Mouse (Mus musculus) kidney, embryonic 15.5 days (tissue): ENCODE measurements around the gene Atl2. TPM values are rescaled to one million over a fixed set of nuclear protein-coding genes. Genes with fewer than 3 reads are reported as not detected.

Source experiments
- ATAC-seq: fragments of 200-750 bp; cut with Nextera tagmentation; replicated peaks from 2 replicates; pipeline ENCODE4 v1.8.0; 2017; ENCODE audit warnings: moderate TSS enrichment; ENCODE audit not compliant: low FRiP score
- H3K27ac ChIP-seq: fragments of 300-500 bp; sonication (generic); 2 replicates; pipeline ENCODE4 v1.5.1; 2015; ENCODE audit warnings: mild to moderate bottlenecking, inconsistent platforms
- H3K27me3 ChIP-seq: fragments of 300-500 bp; sonication (generic); 2 replicates; pipeline ENCODE4 v1.6.1; 2015; ENCODE audit warnings: inconsistent platforms
- H3K36me3 ChIP-seq: fragments of 300-500 bp; sonication (generic); 2 replicates; pipeline ENCODE4 v1.6.1; 2015; ENCODE audit warnings: inconsistent platforms
- H3K4me1 ChIP-seq: fragments of 300-500 bp; sonication (generic); 2 replicates; pipeline ENCODE4 v1.6.1; 2015; ENCODE audit warnings: inconsistent platforms
- H3K4me2 ChIP-seq: fragments of 300-500 bp; sonication (generic); 2 replicates; pipeline ENCODE4 v1.6.1; 2015; ENCODE audit warnings: moderate library complexity, mild to moderate bottlenecking, inconsistent platforms
- H3K4me3 ChIP-seq: fragments of 300-500 bp; sonication (generic); replicated peaks from 2 replicates; pipeline ENCODE4 v1.5.1; 2015; ENCODE audit warnings: mild to moderate bottlenecking, inconsistent platforms
- H3K9ac ChIP-seq: fragments of 300-500 bp; sonication (generic); 2 replicates; pipeline ENCODE4 v1.6.1; 2015; ENCODE audit warnings: mild to moderate bottlenecking, inconsistent platforms
- H3K9me3 ChIP-seq: fragments of 300-500 bp; sonication (generic); replicated peaks from 2 replicates; pipeline ENCODE4 v1.6.1; 2016; ENCODE audit warnings: inconsistent platforms
- WGBS: fragments of 180-500 bp; shearing (Covaris S2); methylation state at CpG from one replicate; pipeline ENCODE4 v1.1.7; 2015; ENCODE audit warnings: mixed read lengths; 5-methylcytosine and 5-hydroxymethylcytosine counted together
- polyA plus RNA-seq: library from polyadenylated mRNA; unstranded; fragments of >200 nt; fragmentation: Nextera tagmentation; extraction: Ambion mirVana; gene quantifications from 2 replicates; pipeline ENCODE4 v1.2.1, GENCODE M21; 2015

Atl2 gene
- 38.5 and 39.6 TPM in 2 replicates for polyA plus RNA-seq

DNA sequence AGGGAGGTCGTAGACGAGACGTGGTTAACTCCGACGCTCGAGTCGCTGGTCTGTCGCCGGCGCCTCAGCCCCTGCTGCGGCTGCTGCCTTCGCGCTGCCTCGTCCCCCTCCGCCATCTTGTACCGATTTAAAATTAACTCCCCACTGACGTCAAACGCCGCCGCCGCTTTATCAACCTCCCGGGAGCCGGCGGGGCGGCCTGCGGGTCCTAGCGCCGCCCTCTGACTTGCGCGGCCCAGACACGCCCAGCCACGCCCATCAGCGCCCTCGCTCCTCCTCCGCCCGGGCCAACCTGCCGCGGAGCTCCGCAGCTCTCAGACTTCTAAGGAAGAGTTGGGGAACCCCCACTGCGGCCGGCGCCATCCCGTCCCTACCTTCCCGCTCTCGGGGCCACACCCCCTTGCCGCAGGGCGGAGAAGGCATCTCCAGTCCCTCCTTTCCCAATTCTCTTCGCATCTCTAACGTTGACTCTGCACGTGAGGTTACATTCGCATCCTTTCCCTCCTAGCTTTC lies at the start of gene Atl2:
Gene Atl2, minus strand, starts transcription at position 213 of the 513 bp plus-strand sequence.
- peaks cover 13% of the 10 kb centered on the region for H3K27me3 ChIP-seq
- peak within 1 kb of the TSS; percentile 98 for H3K27ac ChIP-seq
- H3K9ac ChIP-seq: peak within 1 kb of the TSS; percentile 95
- H3K4me1 ChIP-seq: peaks cover 39% of the 10 kb centered on the region
- peak within 1 kb of the TSS; percentile 75 for H3K4me2 ChIP-seq
- no peaks in the 10 kb centered on the region for H3K36me3 ChIP-seq
- no peaks in the 10 kb centered on the region for H3K9me3 ChIP-seq
- peak; percentile 93 for ATAC-seq
- peak within 1 kb of the TSS; percentile 97 for H3K4me3 ChIP-seq
- WGBS: under 1% methylated on average over 51 of the region's 51 CpGs

- H3K9ac ChIP-seq: no peak overlapping the region
- H3K27ac ChIP-seq: no peak overlapping the region
- ATAC-seq: no peak
- no peaks in the 10 kb centered on the region for H3K27me3 ChIP-seq
- H3K36me3 ChIP-seq: no peaks in the 10 kb centered on the region
- no peak overlapping the region for H3K4me2 ChIP-seq
- peaks cover 3% of the 10 kb centered on the region; the same call in 1 of the 2 replicates for H3K4me1 ChIP-seq
- H3K9me3 ChIP-seq: no peaks in the 10 kb centered on the region
- 30% methylated on average over 6 of the region's 6 CpGs for WGBS
- no peak overlapping the region for H3K4me3 ChIP-seq
Observed at GRCm38 (mm10) chr17:79944851-79945250, 48.9 kb upstream of the Atl2 start.

- H3K4me2 ChIP-seq: no peak overlapping the region
- no peak overlapping the region for H3K27ac ChIP-seq
- 65% methylated on average over 5 of the region's 5 CpGs for WGBS
- no peaks in the 10 kb centered on the region for H3K36me3 ChIP-seq
- H3K4me3 ChIP-seq: no peak overlapping the region
- no peaks in the 10 kb centered on the region for H3K9me3 ChIP-seq
- H3K4me1 ChIP-seq: no peaks in the 10 kb centered on the region
- ATAC-seq: no peak
- no peaks in the 10 kb centered on the region for H3K27me3 ChIP-seq
- no peak overlapping the region for H3K9ac ChIP-seq
Observed at GRCm38 (mm10) chr17:79942418-79942817, 46.5 kb upstream of the Atl2 start.

DNA sequence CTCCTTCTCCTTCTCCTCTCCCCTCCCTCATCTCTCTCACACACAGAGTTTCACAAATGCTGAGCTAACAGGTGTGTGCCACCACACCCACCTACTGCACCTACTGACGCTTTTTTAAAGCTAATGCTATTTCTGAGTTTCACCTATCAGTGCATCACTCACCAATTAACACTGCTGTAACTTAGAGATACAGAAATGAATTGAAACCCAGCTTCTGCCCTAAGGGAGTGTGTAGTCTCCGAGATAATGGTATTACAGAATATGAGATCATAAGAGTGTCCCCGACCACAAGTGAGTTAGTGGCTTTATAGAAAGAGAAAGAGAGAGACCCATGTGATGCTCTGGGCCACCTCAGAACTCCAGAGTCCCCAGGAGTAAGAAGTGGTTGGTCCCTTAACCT lies 43.2 kb upstream of the Atl2 start:
- H3K4me2 ChIP-seq: no peak overlapping the region
- H3K9me3 ChIP-seq: no peaks in the 10 kb centered on the region
- H3K27me3 ChIP-seq: no peaks in the 10 kb centered on the region
- ATAC-seq: no peak
- H3K4me3 ChIP-seq: no peak overlapping the region
- H3K9ac ChIP-seq: no peak overlapping the region
- no peak overlapping the region for H3K27ac ChIP-seq
- no peaks in the 10 kb centered on the region for H3K36me3 ChIP-seq
- WGBS: 78% methylated on average over 3 of the region's 3 CpGs
- no peaks in the 10 kb centered on the region for H3K4me1 ChIP-seq

- no peak overlapping the region for H3K9ac ChIP-seq
- H3K4me2 ChIP-seq: no peak overlapping the region
- no peak overlapping the region for H3K27ac ChIP-seq
- no peak for ATAC-seq
- H3K4me3 ChIP-seq: no peak overlapping the region
- H3K27me3 ChIP-seq: no peaks in the 10 kb centered on the region
- H3K36me3 ChIP-seq: no peaks in the 10 kb centered on the region
- H3K9me3 ChIP-seq: no peaks in the 10 kb centered on the region
- WGBS: 81% methylated on average over 10 of the region's 10 CpGs
- H3K4me1 ChIP-seq: no peaks in the 10 kb centered on the region
Observed at GRCm38 (mm10) chr17:79937921-79938601, 42.1 kb upstream of the Atl2 start.

GRCm38 (mm10) chr17:79934370-79934769 lies 38.4 kb upstream of the Atl2 start:
- Histone ChIP-seq H3K4me3 (no peak overlapping the region), H3K36me3 (no peaks in the 10 kb centered on the region), H3K27ac (no peak overlapping the region), H3K4me1 (no peaks in the 10 kb centered on the region), H3K9ac (no peak overlapping the region), H3K4me2 (no peak overlapping the region), H3K9me3 (no peaks in the 10 kb centered on the region), H3K27me3 (no peaks in the 10 kb centered on the region)
- ATAC-seq: no peak
- 94% methylated on average over 15 of the region's 15 CpGs for WGBS

GRCm38 (mm10) chr17:79932676-79933278 lies 36.9 kb upstream of the Atl2 start:
- Histone ChIP-seq H3K36me3 (no peaks in the 10 kb centered on the region), H3K27ac (no peak overlapping the region), H3K4me2 (no peak overlapping the region), H3K4me1 (no peaks in the 10 kb centered on the region), H3K9ac (no peak overlapping the region), H3K9me3 (no peaks in the 10 kb centered on the region), H3K27me3 (no peaks in the 10 kb centered on the region), H3K4me3 (no peak overlapping the region)
- no peak for ATAC-seq
- WGBS: 76% methylated on average over 5 of the region's 5 CpGs

GRCm38 (mm10) chr17:79927110-79927509 lies 31.2 kb upstream of the Atl2 start:
- 93% methylated on average over 2 of the region's 2 CpGs for WGBS
- Histone ChIP-seq H3K9ac (no peak overlapping the region), H3K36me3 (no peaks in the 10 kb centered on the region), H3K27ac (no peak overlapping the region), H3K27me3 (no peaks in the 10 kb centered on the region), H3K9me3 (no peaks in the 10 kb centered on the region), H3K4me2 (no peak overlapping the region), H3K4me3 (no peak overlapping the region), H3K4me1 (no peaks in the 10 kb centered on the region)
- no peak for ATAC-seq

DNA sequence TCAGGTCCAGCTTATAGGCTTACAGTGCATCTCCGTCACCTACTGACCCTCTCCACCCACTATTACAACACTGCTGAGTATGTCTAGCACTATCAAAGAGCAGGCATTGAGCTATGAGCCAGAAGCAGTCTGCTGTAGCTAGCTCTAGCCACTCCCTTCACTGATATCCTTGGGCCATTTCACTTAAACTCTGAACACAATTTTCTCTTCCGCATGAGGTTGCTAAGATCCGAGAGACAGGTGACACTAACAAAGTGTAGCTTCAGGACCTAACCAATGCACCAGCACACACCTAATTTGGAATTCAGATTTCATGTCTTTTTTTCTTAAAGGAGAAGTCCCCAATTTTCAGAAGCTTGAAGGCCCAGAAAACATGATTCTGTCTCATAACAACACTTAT lies 30.6 kb upstream of the Atl2 start:
- H3K4me1 ChIP-seq: no peaks in the 10 kb centered on the region
- ATAC-seq: no peak
- no peak overlapping the region for H3K9ac ChIP-seq
- no peak overlapping the region for H3K4me2 ChIP-seq
- WGBS: 75% methylated on average over 3 of the region's 3 CpGs
- no peak overlapping the region for H3K27ac ChIP-seq
- H3K36me3 ChIP-seq: no peaks in the 10 kb centered on the region
- H3K9me3 ChIP-seq: no peaks in the 10 kb centered on the region
- no peak overlapping the region for H3K4me3 ChIP-seq
- no peaks in the 10 kb centered on the region for H3K27me3 ChIP-seq

DNA sequence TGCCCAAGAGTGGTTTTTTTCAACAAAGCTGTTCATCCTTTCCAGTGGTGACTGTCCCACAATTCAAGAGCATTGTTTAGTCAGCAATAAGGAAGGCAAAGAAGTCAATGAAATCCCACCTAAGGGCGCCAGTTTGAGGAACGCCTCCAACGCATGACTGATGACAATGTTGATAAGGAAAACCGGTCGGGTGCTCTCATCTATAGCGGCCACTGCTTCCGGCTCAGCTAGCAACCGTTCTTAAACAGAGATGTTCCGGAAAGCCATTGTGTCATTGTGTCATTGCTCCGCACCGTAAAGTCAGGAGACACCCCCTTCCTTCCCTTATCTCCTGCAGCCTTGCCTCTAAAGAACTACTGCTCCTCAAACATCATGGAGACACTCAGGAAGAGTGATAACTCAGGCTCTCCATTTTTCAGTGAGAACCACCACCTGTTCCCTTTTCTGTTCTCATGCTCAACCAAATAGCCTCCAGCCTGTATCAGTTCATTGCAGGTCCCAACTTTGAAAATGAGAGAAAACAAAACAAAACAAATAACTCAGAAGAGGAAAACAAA lies 30.0 kb upstream of the Atl2 start:
- no peaks in the 10 kb centered on the region for H3K36me3 ChIP-seq
- no peaks in the 10 kb centered on the region for H3K27me3 ChIP-seq
- no peak for ATAC-seq
- H3K4me1 ChIP-seq: no peaks in the 10 kb centered on the region
- WGBS: 85% methylated on average over 11 of the region's 11 CpGs
- no peaks in the 10 kb centered on the region for H3K9me3 ChIP-seq
- H3K4me2 ChIP-seq: no peak overlapping the region
- H3K9ac ChIP-seq: no peak overlapping the region
- no peak overlapping the region for H3K27ac ChIP-seq
- H3K4me3 ChIP-seq: no peak overlapping the region

GRCm38 (mm10) chr17:79920355-79920754 lies 24.4 kb upstream of the Atl2 start:
- no peak overlapping the region for H3K27ac ChIP-seq
- no peaks in the 10 kb centered on the region for H3K36me3 ChIP-seq
- H3K4me1 ChIP-seq: peaks cover 8% of the 10 kb centered on the region; the same call in 1 of the 2 replicates
- WGBS: 87% methylated on average over 2 of the region's 2 CpGs
- no peaks in the 10 kb centered on the region for H3K9me3 ChIP-seq
- no peak overlapping the region for H3K4me2 ChIP-seq
- no peak overlapping the region for H3K9ac ChIP-seq
- no peak for ATAC-seq
- no peak overlapping the region for H3K4me3 ChIP-seq
- peaks cover 6% of the 10 kb centered on the region; the same call in 1 of the 2 replicates for H3K27me3 ChIP-seq
